Mouse (Mus musculus): ENCODE measurements around the gene Gm20388.
"Not testable (repeated sequence)": the region's sequence is repeated elsewhere in the genome, so short reads cannot be mapped to it uniquely, and the experiment has no call there.

Gene Gm20388

DNA sequence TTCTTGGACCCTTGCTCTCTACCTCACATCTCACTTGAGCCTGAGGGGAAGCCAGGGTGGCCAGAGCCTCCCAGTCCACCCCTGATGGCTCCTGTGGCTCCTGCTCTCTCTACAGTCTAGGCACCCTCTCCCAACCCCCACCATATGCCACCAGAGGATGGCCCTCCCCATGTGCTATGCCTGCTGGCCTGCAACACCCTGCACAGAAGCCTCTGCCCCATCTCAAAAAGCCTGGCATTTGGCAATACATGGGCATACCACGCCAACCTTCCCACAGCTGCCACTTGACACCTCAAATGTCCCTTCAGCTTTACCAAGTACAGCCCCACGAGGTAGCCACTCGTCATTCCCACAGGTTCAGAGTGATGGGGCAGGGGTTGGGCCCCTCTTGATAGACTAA, 1732.2 kb downstream of the Gm20388 start:
- no peak for DNase-seq

DNA sequence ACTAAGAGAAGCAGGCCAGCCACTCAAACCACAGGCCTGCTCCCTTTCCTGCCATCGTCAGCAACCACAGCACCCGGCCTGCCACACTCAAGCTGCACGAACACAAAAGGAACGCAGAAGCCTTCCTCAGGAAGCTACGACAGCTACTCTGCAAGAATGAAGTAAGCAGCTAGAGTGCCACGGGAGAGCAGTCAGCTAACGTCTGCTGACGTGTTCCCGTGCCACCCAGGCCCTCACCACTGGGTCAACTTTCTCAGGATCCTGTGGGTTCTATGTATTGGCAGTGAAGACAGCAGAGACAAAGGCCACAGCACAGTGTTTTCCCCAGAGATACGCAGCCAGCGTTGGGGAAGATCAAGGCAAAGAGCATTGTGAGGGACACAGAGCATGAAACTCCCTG, 1732.7 kb downstream of the Gm20388 start:
- no peak for DNase-seq

DNA sequence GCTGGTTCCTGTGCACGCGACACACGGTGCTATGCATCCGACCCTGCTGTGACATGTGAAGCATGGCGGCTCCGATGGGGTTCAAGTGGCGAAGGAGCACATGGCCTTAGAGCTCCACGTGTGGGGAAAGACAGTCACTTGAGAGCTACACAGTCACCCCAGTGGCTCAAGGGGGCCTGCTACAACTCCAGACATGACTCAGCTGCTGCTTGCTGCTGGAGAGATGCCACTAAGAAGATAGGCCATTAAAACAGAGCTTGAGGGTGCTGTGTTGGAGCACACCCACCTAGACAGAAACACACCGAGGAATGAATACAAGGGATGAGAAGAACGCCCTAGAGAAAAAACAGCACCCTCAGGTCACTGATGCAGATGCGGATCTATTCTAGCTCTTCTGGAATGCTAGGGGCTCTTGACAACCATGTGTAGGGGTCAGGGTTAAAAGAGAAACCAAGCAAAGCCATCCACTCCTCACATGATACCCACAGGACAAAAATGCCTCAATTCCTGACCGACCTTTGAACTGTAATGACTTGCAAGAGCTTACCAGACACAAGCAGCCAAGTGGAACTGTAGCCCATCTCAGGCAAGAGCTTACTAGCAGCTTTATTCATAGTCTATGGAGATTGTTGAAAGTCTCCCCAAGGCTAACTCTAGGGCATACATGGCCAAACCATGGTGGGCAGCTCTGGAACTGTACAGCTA, 1737.0 kb downstream of the Gm20388 start:
- DNase-seq: no peak

DNA sequence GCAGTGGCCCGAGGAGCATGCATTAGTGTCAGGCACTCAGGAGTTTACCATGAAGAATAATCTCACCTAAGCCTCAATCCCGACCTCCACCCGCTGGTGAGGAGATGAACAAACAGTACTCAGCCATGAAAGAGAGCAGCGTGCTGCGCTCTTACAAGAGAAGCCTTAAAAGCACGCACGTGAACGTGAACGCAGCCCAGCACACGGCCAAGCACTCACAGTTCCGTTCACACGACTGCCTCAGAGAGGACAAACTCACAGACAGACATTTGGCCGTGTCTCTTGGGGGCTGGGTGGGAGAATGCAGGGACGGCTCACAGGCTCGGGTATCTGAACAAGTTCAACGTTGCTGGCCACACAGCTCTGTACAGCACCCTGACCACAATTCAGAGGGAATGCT, 1737.8 kb downstream of the Gm20388 start:
- DNase-seq: no peak

DNA sequence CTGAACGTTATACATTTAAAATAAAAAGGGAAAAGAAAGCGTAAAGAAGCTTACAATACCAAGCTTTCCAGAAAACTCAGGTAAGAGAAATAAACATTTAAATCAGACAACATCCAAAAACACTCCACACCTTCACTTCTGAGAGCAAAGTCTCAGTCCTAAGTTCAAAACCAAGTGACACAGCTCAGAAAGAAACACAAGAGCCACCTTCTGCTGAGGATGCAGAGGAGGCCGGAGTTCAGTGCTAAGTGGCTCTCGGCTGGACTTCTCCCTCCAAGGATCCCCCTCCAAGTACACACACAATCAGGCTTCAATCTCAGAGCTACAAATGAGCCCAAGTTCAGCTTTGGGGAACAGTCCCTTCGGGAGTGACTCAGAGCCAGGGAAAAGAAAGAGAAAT, 1738.8 kb downstream of the Gm20388 start:
- no peak for DNase-seq

DNA sequence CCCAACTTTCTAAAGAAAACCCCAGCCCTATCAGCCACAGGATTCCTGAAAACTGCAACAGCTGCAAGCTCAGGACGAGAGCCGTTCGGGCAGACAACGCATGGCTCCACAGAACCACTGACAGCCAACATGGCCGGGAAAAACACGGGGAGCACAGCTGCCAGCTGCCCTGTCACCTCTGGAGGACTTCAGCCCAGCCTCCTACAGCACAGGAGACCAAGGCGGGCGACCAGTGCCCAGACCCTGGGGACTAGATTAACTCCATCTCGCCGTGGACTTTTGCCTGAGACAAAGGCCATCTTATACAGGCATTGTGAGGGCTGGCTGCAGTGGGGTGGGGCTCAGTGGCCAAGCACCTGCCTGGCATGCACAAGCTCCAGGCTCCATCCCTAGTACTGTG, 1739.3 kb downstream of the Gm20388 start:
- no peak for DNase-seq

DNA sequence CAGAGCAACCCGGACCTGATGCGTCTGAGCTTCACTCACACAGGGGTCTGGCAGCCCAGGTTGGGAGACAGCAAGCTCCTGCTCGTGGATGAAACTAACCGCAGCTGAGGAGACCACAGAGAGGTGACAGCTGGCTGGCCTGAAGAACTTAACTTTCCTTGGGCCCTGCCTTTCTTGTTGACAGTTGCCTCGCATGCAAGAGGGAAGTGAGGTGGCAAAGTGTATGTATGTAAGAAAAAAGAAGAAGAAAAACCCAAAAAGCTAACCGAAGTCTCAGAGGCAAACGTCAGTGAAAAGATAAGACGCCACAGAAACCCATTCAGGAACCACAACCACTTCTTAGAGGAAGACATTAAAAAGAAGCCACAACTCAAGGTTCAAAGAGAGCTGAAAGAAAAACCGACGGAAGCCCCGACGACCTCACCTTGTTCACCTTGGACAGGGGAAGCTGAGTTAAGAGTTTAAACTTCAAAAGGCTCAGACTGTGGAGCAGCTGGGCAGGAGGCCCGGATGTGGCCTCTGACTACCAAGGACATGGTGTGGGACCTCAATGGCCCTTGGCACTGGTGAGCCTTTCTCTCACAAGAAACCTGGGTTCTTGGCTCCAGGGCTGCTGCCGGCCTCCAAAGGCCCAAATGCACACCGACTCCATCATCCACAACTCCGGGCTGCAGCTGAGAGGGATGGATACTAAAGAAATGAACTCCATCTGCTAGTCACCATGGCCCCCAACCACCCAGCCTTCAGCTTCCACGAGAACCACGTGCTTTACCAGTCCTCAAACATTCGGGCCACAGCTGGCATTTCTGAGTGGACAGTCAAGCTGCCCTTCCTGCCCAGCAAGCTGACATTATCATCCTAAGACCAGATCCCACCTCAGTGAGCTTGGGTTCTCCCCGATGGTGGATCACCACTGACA, 1740.0 kb downstream of the Gm20388 start:
- DNase-seq: no peak

DNA sequence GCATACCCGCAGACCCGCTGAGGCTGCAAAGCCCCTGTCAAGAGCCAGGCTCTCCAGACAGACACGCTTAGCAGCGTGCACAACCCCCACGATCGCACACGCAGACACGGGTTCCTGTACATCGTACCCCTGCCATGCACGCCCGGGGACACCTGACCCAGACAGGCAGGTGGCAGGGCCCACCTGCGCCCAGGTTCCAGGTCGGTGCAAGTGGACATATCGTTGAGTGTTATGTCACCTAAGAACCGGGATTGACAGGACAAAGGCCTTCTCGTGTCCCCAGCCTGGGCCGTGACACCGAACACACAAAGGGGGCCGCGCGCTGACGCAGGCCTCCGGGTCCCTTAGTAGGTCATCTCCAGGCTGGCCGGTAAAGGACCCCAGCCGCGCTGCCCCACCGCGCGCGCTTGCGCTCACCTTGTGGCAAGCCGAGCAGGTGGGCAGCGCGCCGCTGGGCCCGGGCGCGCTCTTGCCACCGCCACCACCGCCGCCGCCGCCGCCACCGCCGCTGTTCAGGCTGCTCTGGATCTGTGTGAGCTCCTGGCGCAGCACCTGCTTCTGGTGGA, 1740.8 kb downstream of the Gm20388 start:
- DNase-seq: no peak

DNA sequence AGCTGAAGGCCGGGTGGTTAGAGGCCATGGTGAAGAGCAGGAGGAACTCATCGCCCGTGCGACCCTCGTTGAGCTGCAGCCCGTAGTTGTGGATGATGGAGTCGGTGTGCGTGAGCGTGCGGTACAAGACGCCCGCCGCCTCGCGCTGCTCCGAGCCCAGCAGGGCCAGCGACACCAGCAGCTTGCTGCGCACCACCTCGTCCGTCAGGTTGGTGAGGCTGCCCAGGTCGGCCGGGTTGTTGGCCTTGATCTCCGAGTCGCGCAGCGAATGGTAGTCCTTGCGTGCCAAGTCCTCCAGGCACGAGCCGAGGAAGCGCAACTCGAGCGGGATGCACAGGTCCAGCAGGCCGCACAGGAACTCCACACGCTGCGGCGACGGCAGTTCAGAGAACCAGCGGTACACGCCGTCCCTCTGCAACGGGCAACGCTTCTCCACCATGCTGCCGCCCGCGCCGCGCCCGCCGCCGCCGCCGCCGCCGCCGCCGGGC, 1741.3 kb downstream of the Gm20388 start:
- no peak for DNase-seq

DNA sequence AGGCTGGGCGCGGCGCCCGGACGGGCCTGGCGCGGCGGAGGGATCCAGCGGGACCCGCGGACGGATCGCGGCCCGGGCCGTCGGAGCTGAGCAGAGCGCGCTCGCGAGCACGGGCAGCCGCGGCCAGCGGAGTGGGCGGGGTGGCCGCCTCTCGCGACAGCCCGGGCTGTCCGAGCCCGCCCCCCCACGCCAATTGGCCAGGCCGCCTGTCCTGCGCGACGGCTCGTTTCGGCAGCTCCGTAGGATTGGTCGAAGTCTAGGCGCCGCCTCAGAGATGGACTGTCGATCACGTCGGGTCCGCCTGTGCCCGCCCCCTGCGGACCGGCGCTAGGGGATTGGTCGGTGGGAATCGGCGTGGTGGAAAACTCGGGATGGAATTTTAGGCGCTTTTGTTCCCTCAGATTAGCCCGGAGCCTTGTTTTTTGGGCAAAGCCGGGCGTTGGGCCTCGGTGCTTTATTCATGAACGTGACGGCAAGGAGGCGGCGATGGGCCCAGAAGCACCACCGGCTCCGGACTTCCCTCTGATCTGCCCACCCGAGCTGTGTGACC, 1742.2 kb downstream of the Gm20388 start, which contains the start of gene Zcchc14:
TSS of gene Zcchc14 (minus strand) at position 128 of the 550 bp plus-strand sequence.
- DNase-seq: no peak

DNA sequence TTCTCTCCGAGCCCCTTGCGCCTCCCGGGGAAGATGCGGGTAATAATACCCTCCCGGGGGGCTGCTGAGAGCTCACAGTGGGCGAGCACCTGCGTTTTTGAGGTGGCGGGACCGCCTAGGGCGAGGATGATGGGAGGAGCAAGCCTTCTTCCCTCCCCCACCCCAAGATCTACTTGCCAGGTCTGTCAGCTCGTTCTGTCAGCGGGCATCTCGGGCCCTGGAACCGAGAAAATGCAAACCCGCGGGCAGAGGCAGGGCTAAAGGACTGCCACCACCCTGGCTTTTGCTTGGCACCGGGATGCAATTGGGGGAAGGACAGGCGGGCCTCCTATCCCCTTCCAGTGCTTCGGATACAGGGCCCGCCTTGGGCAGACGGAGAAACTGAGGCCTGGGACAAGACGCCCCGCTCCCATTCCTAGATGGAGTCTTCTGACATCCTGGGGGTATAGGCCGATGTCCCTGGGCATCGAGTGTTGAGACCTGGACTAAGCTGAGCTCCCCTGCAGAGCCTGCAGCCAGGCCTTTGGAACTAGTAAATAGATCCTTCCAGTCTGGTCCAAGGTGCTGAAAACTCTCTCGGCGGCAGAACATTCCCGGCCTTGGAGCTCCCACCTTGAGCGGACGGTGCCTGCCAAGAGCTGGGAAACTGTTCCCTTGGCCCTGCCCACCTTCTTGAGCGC, 1742.8 kb downstream of the Gm20388 start:
- no peak for DNase-seq

DNA sequence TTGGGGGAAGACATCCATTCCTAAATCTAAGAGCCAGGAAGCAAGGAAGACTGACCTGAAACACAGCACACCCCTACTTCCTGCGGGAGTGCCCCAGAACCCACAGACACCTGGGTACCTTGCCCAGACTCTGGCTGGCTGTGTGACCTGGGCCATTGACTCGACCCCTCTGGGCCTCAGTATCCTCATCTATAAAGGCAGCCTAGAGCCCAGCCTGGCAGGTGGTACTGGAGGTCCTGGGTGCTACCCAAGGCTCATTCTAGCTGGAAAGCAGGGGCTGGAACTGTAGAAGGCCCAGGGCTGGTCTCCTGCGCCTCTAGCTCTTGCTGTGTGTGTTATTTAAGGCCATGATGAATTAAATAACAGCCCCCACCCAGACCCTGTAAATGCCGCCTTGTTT, 1743.5 kb downstream of the Gm20388 start:
- DNase-seq: no peak

DNA sequence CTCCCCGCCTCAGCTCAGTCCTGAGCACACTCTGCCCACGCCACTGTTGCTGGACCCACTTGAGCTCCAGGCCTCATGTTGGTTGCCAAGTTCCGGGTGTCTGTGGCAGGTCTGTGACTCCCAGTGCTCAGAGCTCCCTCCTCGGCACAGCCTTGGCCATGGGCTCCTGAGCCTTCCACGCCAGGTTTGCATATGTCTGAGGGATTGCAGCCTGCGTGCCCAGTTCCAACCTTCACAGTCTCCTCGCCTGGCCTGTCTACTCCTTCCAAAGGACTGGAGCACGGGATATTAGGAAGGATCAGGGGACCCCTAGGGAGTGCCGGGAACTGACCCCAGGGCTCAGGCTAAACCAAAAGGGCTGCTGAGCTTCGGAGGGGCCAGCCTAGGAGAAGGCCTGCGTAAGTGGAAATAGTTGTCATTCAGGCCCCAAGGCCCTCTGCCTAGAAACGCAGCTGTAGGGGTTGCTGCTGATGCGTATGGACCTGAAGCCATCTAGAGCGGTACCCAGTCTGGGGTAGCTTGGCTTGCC, 1744.4 kb downstream of the Gm20388 start:
- DNase-seq: no peak

DNA sequence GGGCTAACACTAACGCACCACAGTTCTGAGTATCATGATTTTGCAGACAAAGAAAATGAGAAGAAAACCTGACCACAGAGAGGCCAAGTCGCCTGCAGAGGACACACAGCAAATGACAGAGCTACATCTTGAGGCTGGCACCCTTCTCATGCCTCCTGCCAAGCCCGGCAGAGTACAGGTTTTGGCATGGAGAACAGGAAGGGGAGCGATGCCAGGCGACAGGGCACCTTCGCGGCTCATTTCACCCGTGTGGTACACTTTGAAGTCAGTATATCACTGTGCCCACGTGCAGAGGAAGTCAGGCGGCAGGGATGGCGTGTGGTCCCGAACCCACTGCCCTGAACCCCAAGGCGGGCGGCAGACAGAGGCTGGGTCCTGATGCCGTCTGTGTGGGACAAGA, 1750.0 kb downstream of the Gm20388 start:
- no peak for DNase-seq

DNA sequence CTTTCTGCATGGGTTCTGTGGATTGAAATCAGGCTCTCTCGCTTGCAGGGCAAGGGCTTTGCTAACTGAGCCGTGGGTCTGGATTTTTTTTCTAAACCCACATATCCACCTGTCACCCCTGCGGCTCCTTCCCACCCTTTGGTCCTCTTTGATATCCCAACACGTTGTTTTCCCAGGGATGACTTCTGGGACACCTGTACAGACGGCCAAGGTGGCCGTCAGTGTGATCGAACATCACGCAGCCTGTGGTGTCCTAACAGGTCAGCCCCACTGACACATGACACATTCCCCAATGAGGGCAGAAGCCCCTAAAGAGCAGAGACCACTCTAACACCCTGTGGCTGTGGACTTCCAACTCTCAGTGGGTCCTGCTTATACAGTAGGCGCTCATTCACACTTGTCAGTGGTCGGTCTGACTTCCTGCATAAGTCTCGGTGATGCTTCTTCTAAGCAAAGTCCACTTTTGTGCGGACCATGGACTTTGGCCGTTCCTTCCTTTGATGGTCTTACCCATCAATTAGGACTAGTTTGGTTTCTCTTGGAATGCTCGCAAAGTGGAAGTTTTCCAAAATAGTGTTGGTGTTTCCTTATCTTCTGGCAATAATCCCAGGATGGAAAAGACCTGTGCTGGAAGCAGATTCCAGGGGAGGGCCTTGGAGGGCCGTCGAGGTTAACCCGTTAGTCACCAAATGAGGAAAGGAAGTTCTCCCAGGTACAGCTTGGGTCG, 1751.2 kb downstream of the Gm20388 start:
- DNase-seq: no peak

DNA sequence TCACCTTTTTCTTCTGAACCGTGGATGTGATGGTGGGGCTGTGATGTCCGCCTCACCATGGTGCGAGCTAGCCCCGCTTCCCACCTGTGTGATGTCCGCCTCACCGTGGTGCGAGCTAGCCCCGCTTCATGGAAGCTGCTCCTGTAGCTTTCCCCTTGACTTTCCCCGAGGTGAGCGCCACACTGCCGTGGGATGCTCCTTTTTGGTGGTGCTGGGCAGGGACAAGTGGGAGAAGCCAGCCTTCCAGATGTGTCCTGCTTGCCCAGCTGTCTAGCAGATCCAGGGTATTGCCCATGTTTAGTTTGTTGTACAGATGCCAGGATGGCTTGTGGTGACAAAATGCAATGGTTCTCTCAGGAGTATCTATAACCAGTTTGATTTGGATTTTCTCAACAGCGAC, 1752.5 kb downstream of the Gm20388 start:
- DNase-seq: no peak

DNA sequence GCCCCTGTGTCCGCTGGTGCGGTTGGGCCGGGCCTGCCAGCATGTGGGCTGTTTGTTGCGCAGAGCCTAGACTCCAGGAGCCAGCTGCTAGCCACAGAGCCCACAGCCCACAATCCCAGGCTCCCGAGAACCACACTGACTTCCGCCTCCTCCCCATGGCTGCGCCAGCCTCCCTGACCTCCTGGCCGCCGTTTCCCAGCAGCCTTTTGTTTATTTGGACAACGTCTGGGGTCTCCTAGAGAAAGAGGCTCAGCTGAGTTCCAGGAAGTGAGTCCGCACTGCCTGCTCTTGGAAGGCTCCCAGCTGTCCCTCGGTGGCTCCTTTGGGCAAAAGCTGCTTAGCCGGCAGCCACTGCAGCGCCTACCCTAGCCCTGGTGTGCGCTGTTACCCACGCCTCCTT, 1754.7 kb downstream of the Gm20388 start:
- no peak for DNase-seq

DNA sequence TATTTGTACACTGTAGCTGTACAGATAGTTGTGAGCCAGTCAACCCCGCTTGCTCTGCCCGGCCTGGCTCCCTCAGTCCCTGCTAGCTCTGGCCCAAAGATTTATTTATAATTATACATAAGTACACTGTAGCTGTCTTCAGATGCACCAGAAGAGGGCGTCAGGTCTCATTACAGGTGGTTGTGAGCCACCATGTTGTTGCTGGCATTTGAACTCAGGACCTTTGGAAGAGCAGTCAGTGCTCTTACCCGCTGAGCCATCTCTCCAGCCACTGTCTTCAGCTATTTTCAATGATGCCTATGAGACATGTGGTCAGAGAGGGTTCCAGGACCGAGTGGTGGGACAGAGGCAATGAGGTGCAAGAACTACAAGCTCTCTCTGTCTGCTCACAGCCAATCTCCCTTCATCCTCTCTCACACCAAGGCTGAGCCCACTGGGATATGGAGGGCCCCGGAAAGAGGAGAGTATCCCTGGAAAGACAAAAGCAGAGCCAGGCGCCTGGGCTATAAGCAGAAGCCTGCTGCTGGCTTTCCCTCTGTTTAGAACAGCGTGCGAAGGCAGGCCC, 1757.4 kb downstream of the Gm20388 start:
- not testable (repeated sequence) for DNase-seq

DNA sequence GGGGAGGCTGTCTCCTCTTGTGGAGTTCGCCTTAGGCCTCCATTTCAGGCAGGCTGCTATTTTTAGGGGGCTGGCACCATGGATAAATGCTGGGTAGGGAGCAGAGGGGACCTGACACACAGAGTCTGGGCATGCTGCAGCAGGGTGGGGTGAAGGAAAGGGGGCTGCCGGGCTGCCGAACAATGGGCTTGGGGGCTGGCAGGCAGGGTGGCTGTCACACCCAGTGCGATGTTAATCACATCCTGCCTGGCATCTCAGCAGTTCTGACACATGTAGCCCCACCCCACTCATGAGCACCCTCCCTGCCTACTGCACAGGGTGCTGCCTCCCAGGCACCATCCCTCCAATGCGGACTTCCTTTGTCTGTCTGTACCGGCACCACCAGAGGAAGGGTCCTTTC, 1757.9 kb downstream of the Gm20388 start:
- no peak for DNase-seq

DNA sequence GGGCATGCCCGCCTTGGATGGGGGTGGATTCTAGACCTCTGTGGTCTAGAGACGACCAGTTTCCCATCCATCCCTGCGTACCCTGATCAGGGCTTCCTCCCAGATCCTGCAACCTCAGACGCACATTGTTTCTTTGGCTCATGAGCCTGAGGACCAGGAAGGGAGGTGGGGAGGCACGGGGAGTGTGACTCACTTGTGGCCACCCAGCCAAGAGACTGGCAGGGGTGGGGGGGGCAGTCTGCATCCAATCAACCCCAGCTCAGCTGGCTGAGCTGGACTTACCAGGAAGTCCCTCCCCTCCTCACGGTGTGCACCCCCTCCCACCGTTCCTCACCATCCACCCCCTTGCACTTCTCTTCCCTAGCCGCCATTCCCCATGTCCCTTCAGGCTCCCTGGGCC, 1758.6 kb downstream of the Gm20388 start:
- DNase-seq: no peak

DNA sequence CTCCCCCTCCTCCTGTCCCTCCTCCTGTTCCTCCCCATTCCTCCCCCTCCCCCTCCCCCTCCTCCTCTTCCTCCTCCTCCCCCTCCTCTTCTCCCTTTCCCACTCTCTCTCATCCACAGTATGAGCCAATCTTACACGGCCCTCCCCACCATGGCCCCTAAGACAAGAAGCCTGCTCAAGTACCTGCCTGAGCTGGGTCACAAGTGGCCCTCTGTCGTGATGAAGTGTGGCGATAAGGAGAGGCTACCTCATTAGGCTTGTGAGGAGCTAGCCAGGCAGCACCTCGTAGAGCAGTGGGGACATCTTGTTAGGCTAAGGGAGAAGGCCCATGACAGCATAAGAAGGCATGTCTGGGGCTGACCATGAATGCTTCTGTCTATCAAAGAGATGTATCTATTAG, 1762.5 kb downstream of the Gm20388 start:
- DNase-seq: no peak

Measured in B cell, adult 2 months (primary cell).